Mouse (Mus musculus): ENCODE data around the gene Gm4763. TPM values are rescaled to one million over a fixed set of nuclear protein-coding genes. Genes with fewer than 3 reads are reported as not detected.
"Not testable (repeated sequence)": the region's sequence is repeated elsewhere in the genome, so short reads cannot be mapped to it uniquely, and the experiment has no call there.

Gene Gm4763
- not detected in 2 replicates for polyA plus RNA-seq (2014; fragmentation: Nextera tagmentation; extraction: Ambion mirVana)

GRCm38 (mm10) chr7:24726808-24727207, at the start of gene Gm4763:
Gene Gm4763 (minus strand): TSS chr7:24726908.
- not testable (repeated sequence) for H3K4me1 ChIP-seq (replicated peaks; ENCODE audit: control insufficient read depth, insufficient read depth, low read length); DNase-seq (ENCODE audit: low spot score); H3K27me3 ChIP-seq (ENCODE audit: control insufficient read depth, insufficient read depth, low read length); H3K4me3 ChIP-seq (ENCODE audit: low read depth, low read length); H3K4me2 ChIP-seq (replicated peaks; ENCODE audit: low read depth, low read length); H3K9me3 ChIP-seq (ENCODE audit: control insufficient read depth, low read length); H3K27ac ChIP-seq (ENCODE audit: low read depth, low read length); ATAC-seq (ENCODE audit: low FRiP score); H3K36me3 ChIP-seq (ENCODE audit: control insufficient read depth, insufficient read depth, low read length); H3K9ac ChIP-seq (ENCODE audit: low read depth, low read length)
- 92% methylated on average over 11 of the region's 11 CpGs for WGBS

GRCm38 (mm10) chr7:24776145-24776544, 49.4 kb upstream of the Gm4763 start:
- Histone ChIP-seq H3K4me2 (replicated peaks; ENCODE audit: low read depth, low read length) (no peak overlapping the region), H3K9me3 (ENCODE audit: control insufficient read depth, low read length) (no peaks in the 10 kb centered on the region), H3K36me3 (ENCODE audit: control insufficient read depth, insufficient read depth, low read length) (no peaks in the 10 kb centered on the region), H3K27ac (ENCODE audit: low read depth, low read length) (no peak overlapping the region), H3K4me1 (replicated peaks; ENCODE audit: control insufficient read depth, insufficient read depth, low read length) (no peaks in the 10 kb centered on the region), H3K27me3 (ENCODE audit: control insufficient read depth, insufficient read depth, low read length) (no peaks in the 10 kb centered on the region), H3K4me3 (ENCODE audit: low read depth, low read length) (no peak overlapping the region), H3K9ac (ENCODE audit: low read depth, low read length) (no peak overlapping the region)
- no peak for DNase-seq (ENCODE audit: low spot score)
- 75% methylated on average over 2 of the region's 2 CpGs for WGBS
- ATAC-seq (ENCODE audit: low FRiP score), result no peak

- H3K9me3 ChIP-seq (ENCODE audit: control insufficient read depth, low read length), result no peaks in the 10 kb centered on the region
- DNase-seq (ENCODE audit: low spot score), result no peak
- H3K4me3 ChIP-seq (ENCODE audit: low read depth, low read length), result no peak overlapping the region
- H3K9ac ChIP-seq (ENCODE audit: low read depth, low read length), result no peak overlapping the region
- 52% methylated on average over 3 of the region's 3 CpGs for WGBS
- H3K4me2 ChIP-seq (replicated peaks; ENCODE audit: low read depth, low read length), result no peak overlapping the region
- no peaks in the 10 kb centered on the region for H3K27me3 ChIP-seq (ENCODE audit: control insufficient read depth, insufficient read depth, low read length)
- H3K4me1 ChIP-seq (replicated peaks; ENCODE audit: control insufficient read depth, insufficient read depth, low read length), result no peaks in the 10 kb centered on the region
- no peaks in the 10 kb centered on the region for H3K36me3 ChIP-seq (ENCODE audit: control insufficient read depth, insufficient read depth, low read length)
- no peak overlapping the region for H3K27ac ChIP-seq (ENCODE audit: low read depth, low read length)
- no peak for ATAC-seq (ENCODE audit: low FRiP score)
Observed at GRCm38 (mm10) chr7:24773942-24774535, 47.3 kb upstream of the Gm4763 start.

- Histone ChIP-seq H3K4me1 (replicated peaks; ENCODE audit: control insufficient read depth, insufficient read depth, low read length) (no peaks in the 10 kb centered on the region), H3K9ac (ENCODE audit: low read depth, low read length) (no peak overlapping the region), H3K4me2 (replicated peaks; ENCODE audit: low read depth, low read length) (no peak overlapping the region), H3K27me3 (ENCODE audit: control insufficient read depth, insufficient read depth, low read length) (no peaks in the 10 kb centered on the region), H3K36me3 (ENCODE audit: control insufficient read depth, insufficient read depth, low read length) (no peaks in the 10 kb centered on the region), H3K27ac (ENCODE audit: low read depth, low read length) (no peak overlapping the region), H3K9me3 (ENCODE audit: control insufficient read depth, low read length) (no peaks in the 10 kb centered on the region), H3K4me3 (ENCODE audit: low read depth, low read length) (no peak overlapping the region)
- DNase-seq (ENCODE audit: low spot score) (no peak), ATAC-seq (ENCODE audit: low FRiP score) (no peak)
Observed at GRCm38 (mm10) chr7:24771361-24771760, 44.7 kb upstream of the Gm4763 start.

- no peak overlapping the region for H3K4me2 ChIP-seq (replicated peaks; ENCODE audit: low read depth, low read length)
- H3K36me3 ChIP-seq (ENCODE audit: control insufficient read depth, insufficient read depth, low read length), result no peaks in the 10 kb centered on the region
- no peaks in the 10 kb centered on the region for H3K27me3 ChIP-seq (ENCODE audit: control insufficient read depth, insufficient read depth, low read length)
- WGBS, result 87% methylated on average over 8 of the region's 8 CpGs
- no peak overlapping the region for H3K4me3 ChIP-seq (ENCODE audit: low read depth, low read length)
- no peak overlapping the region for H3K27ac ChIP-seq (ENCODE audit: low read depth, low read length)
- ATAC-seq (ENCODE audit: low FRiP score) (no peak), DNase-seq (ENCODE audit: low spot score) (no peak)
- H3K9me3 ChIP-seq (ENCODE audit: control insufficient read depth, low read length), result no peaks in the 10 kb centered on the region
- no peaks in the 10 kb centered on the region for H3K4me1 ChIP-seq (replicated peaks; ENCODE audit: control insufficient read depth, insufficient read depth, low read length)
- H3K9ac ChIP-seq (ENCODE audit: low read depth, low read length), result no peak overlapping the region
Observed at GRCm38 (mm10) chr7:24762574-24762973, 35.9 kb upstream of the Gm4763 start.

GRCm38 (mm10) chr7:24761161-24761560, 34.5 kb upstream of the Gm4763 start:
- no peak overlapping the region for H3K4me3 ChIP-seq (ENCODE audit: low read depth, low read length)
- no peaks in the 10 kb centered on the region for H3K4me1 ChIP-seq (replicated peaks; ENCODE audit: control insufficient read depth, insufficient read depth, low read length)
- H3K4me2 ChIP-seq (replicated peaks; ENCODE audit: low read depth, low read length), result no peak overlapping the region
- WGBS, result 81% methylated on average over 6 of the region's 6 CpGs
- DNase-seq (ENCODE audit: low spot score), result no peak
- no peaks in the 10 kb centered on the region for H3K9me3 ChIP-seq (ENCODE audit: control insufficient read depth, low read length)
- no peaks in the 10 kb centered on the region for H3K36me3 ChIP-seq (ENCODE audit: control insufficient read depth, insufficient read depth, low read length)
- H3K9ac ChIP-seq (ENCODE audit: low read depth, low read length), result no peak overlapping the region
- ATAC-seq (ENCODE audit: low FRiP score), result no peak
- H3K27me3 ChIP-seq (ENCODE audit: control insufficient read depth, insufficient read depth, low read length), result no peaks in the 10 kb centered on the region
- H3K27ac ChIP-seq (ENCODE audit: low read depth, low read length), result no peak overlapping the region

- 82% methylated on average over 6 of the region's 6 CpGs for WGBS
- H3K9ac ChIP-seq (ENCODE audit: low read depth, low read length), result no peak within 1 kb of the TSS
- H3K4me2 ChIP-seq (replicated peaks; ENCODE audit: low read depth, low read length), result no peak within 1 kb of the TSS
- DNase-seq (ENCODE audit: low spot score) (no peak), ATAC-seq (ENCODE audit: low FRiP score) (no peak)
- H3K9me3 ChIP-seq (ENCODE audit: control insufficient read depth, low read length), result no peaks in the 10 kb centered on the region
- H3K27me3 ChIP-seq (ENCODE audit: control insufficient read depth, insufficient read depth, low read length), result no peaks in the 10 kb centered on the region
- H3K27ac ChIP-seq (ENCODE audit: low read depth, low read length), result no peak within 1 kb of the TSS
- no peaks in the 10 kb centered on the region for H3K4me1 ChIP-seq (replicated peaks; ENCODE audit: control insufficient read depth, insufficient read depth, low read length)
- H3K36me3 ChIP-seq (ENCODE audit: control insufficient read depth, insufficient read depth, low read length), result no peaks in the 10 kb centered on the region
- H3K4me3 ChIP-seq (ENCODE audit: low read depth, low read length), result no peak within 1 kb of the TSS
Observed at GRCm38 (mm10) chr7:24760211-24760610, 33.5 kb upstream of the Gm4763 start, which contains the start of gene Cd177. Gene Cd177 (minus strand): TSS chr7:24760311.

GRCm38 (mm10) chr7:24758520-24758919, 31.8 kb upstream of the Gm4763 start:
- DNase-seq (ENCODE audit: low spot score), result no peak
- no peak overlapping the region for H3K27ac ChIP-seq (ENCODE audit: low read depth, low read length)
- H3K27me3 ChIP-seq (ENCODE audit: control insufficient read depth, insufficient read depth, low read length), result no peaks in the 10 kb centered on the region
- H3K4me3 ChIP-seq (ENCODE audit: low read depth, low read length), result no peak overlapping the region
- H3K9ac ChIP-seq (ENCODE audit: low read depth, low read length), result no peak overlapping the region
- 85% methylated on average over 1 of the region's 1 CpGs for WGBS
- no peaks in the 10 kb centered on the region for H3K36me3 ChIP-seq (ENCODE audit: control insufficient read depth, insufficient read depth, low read length)
- ATAC-seq (ENCODE audit: low FRiP score), result no peak
- no peaks in the 10 kb centered on the region for H3K9me3 ChIP-seq (ENCODE audit: control insufficient read depth, low read length)
- no peaks in the 10 kb centered on the region for H3K4me1 ChIP-seq (replicated peaks; ENCODE audit: control insufficient read depth, insufficient read depth, low read length)
- no peak overlapping the region for H3K4me2 ChIP-seq (replicated peaks; ENCODE audit: low read depth, low read length)

- Histone ChIP-seq H3K9me3 (ENCODE audit: control insufficient read depth, low read length) (no peaks in the 10 kb centered on the region), H3K4me2 (replicated peaks; ENCODE audit: low read depth, low read length) (no peak overlapping the region), H3K4me1 (replicated peaks; ENCODE audit: control insufficient read depth, insufficient read depth, low read length) (no peaks in the 10 kb centered on the region), H3K27ac (ENCODE audit: low read depth, low read length) (no peak overlapping the region), H3K27me3 (ENCODE audit: control insufficient read depth, insufficient read depth, low read length) (no peaks in the 10 kb centered on the region), H3K9ac (ENCODE audit: low read depth, low read length) (no peak overlapping the region), H3K36me3 (ENCODE audit: control insufficient read depth, insufficient read depth, low read length) (no peaks in the 10 kb centered on the region), H3K4me3 (ENCODE audit: low read depth, low read length) (no peak overlapping the region)
- DNase-seq (ENCODE audit: low spot score), result no peak
- WGBS, result 87% methylated on average over 5 of the region's 5 CpGs
- ATAC-seq (ENCODE audit: low FRiP score), result no peak
Observed at GRCm38 (mm10) chr7:24753476-24753875, 26.8 kb upstream of the Gm4763 start.

Data from hindbrain, embryonic 11.5 days (tissue).